Mouse (Mus musculus) lung, embryonic 14.5 days (tissue): Measurements from ENCODE around the gene Pecr. TPM values are rescaled to one million over a fixed set of nuclear protein-coding genes. Genes with fewer than 3 reads are reported as not detected.

Experiments used
- ATAC-seq: fragments of 200-750 bp; cut with Nextera tagmentation; 2 replicates; pipeline ENCODE4 v1.8.0; 2017; ENCODE audit warnings: mild to moderate bottlenecking, moderate TSS enrichment, moderate library complexity; ENCODE audit not compliant: insufficient read depth
- DNase-seq: peaks from one replicate; pipeline ENCODE4 v3.0.0-alpha.2; 2015
- H3K27ac ChIP-seq: fragments of 300-500 bp; sonication (generic); 2 replicates; pipeline ENCODE4 v1.5.1; 2014; ENCODE audit warnings: low read depth, mild to moderate bottlenecking, moderate library complexity
- H3K27me3 ChIP-seq: fragments of 300-500 bp; sonication (generic); 2 replicates; pipeline ENCODE4 v1.6.1; 2014; ENCODE audit warnings: low read length, control low read depth; ENCODE audit not compliant: insufficient read depth
- H3K36me3 ChIP-seq: fragments of 300-500 bp; sonication (generic); 2 replicates; pipeline ENCODE4 v1.6.1; 2014; ENCODE audit warnings: control low read depth; ENCODE audit not compliant: insufficient read depth
- H3K4me1 ChIP-seq: fragments of 300-500 bp; sonication (generic); 2 replicates; pipeline ENCODE4 v1.6.1; 2014; ENCODE audit warnings: antibody characterized with exemption, control low read depth; ENCODE audit not compliant: insufficient read depth
- H3K4me2 ChIP-seq: fragments of 300-500 bp; sonication (generic); 2 replicates; pipeline ENCODE4 v1.6.1; 2014; ENCODE audit warnings: mild to moderate bottlenecking
- H3K4me3 ChIP-seq: fragments of 300-500 bp; sonication (generic); 2 replicates; pipeline ENCODE4 v1.5.1; 2014; ENCODE audit warnings: low read depth, low read length
- H3K9ac ChIP-seq: fragments of 300-500 bp; sonication (generic); 2 replicates; pipeline ENCODE4 v1.6.1; 2014
- H3K9me3 ChIP-seq: fragments of 300-500 bp; sonication (generic); 2 replicates; pipeline ENCODE4 v1.6.1; 2016; ENCODE audit warnings: low read depth, low read length, control low read depth
- CTCF ChIP-seq: IDR thresholded peaks from 2 replicates; pipeline ENCODE4 v1.5.1; 2016; ENCODE audit warnings: antibody characterized with exemption, low read depth
- WGBS: fragments of 180-500 bp; shearing (Covaris S2); extraction: QIAGEN DNeasy Blood & Tissue Kit; methylation state at CpG from one replicate; pipeline ENCODE4 v1.1.7; 2014; 5-methylcytosine and 5-hydroxymethylcytosine counted together
- polyA plus RNA-seq: library from polyadenylated mRNA; unstranded; fragments of >200 nt; fragmentation: Nextera tagmentation; extraction: Ambion mirVana; gene quantifications from 2 replicates; pipeline ENCODE4 v1.2.1, GENCODE M21; 2014

Pecr gene
- 22.7 and 25.6 TPM in 2 replicates for polyA plus RNA-seq

- Histone ChIP-seq H3K4me1 (no peaks in the 10 kb centered on the region), H3K4me3 (peak within 1 kb of the TSS; percentile 59), H3K9me3 (no peaks in the 10 kb centered on the region), H3K36me3 (no peaks in the 10 kb centered on the region), H3K4me2 (peak within 1 kb of the TSS; percentile 90), H3K27me3 (no peaks in the 10 kb centered on the region), H3K27ac (peak within 1 kb of the TSS; percentile 54), H3K9ac (peak within 1 kb of the TSS; percentile 80)
- DNase-seq (peak; percentile 97), ATAC-seq (peak; percentile 99)
- TF ChIP-seq CTCF, result peak; percentile 9; the same call in 1 of the 2 replicates
- under 1% methylated on average over 30 of the region's 30 CpGs for WGBS
These were observed at the start of gene Pecr, which contains the start of gene Tmem169 for GRCm38 (mm10) chr1:72283992-72284485. Pecr (minus strand) TSS chr1:72284314. Tmem169 (plus strand) TSS chr1:72284369.

GRCm38 (mm10) chr1:72326162-72326821, 42.2 kb upstream of the Pecr start:
- H3K27ac ChIP-seq, result no peak overlapping the region
- WGBS, result 90% methylated on average over 11 of the region's 11 CpGs
- no peak for ATAC-seq
- peaks cover 56% of the 10 kb centered on the region for H3K36me3 ChIP-seq
- no peak overlapping the region for H3K9ac ChIP-seq
- no peak for TF ChIP-seq CTCF
- no peaks in the 10 kb centered on the region for H3K9me3 ChIP-seq
- no peak overlapping the region for H3K4me2 ChIP-seq
- no peaks in the 10 kb centered on the region for H3K27me3 ChIP-seq
- no peak for DNase-seq
- no peaks in the 10 kb centered on the region for H3K4me1 ChIP-seq
- no peak overlapping the region for H3K4me3 ChIP-seq

- Histone ChIP-seq H3K9ac (no peak overlapping the region), H3K9me3 (no peaks in the 10 kb centered on the region), H3K27me3 (no peaks in the 10 kb centered on the region), H3K4me2 (no peak overlapping the region), H3K4me1 (no peaks in the 10 kb centered on the region), H3K27ac (no peak overlapping the region), H3K4me3 (no peak overlapping the region), H3K36me3 (peaks cover 52% of the 10 kb centered on the region)
- ATAC-seq, result no peak
- WGBS, result 94% methylated on average over 4 of the region's 4 CpGs
- DNase-seq, result no peak
- no peak for TF ChIP-seq CTCF
These were observed 39.1 kb upstream of the Pecr start for GRCm38 (mm10) chr1:72323248-72323647.

- 85% methylated on average over 5 of the region's 5 CpGs for WGBS
- no peaks in the 10 kb centered on the region for H3K27me3 ChIP-seq
- H3K4me3 ChIP-seq, result no peak overlapping the region
- DNase-seq, result no peak
- ATAC-seq, result no peak
- no peak overlapping the region for H3K9ac ChIP-seq
- H3K4me2 ChIP-seq, result no peak overlapping the region
- H3K4me1 ChIP-seq, result no peaks in the 10 kb centered on the region
- H3K9me3 ChIP-seq, result no peaks in the 10 kb centered on the region
- H3K36me3 ChIP-seq, result peaks cover 38% of the 10 kb centered on the region
- no peak overlapping the region for H3K27ac ChIP-seq
- no peak for TF ChIP-seq CTCF
These were observed 36.6 kb upstream of the Pecr start for GRCm38 (mm10) chr1:72320759-72321158.

- no peaks in the 10 kb centered on the region for H3K9me3 ChIP-seq
- DNase-seq (no peak), ATAC-seq (no peak)
- H3K4me2 ChIP-seq, result no peak overlapping the region
- H3K9ac ChIP-seq, result no peak overlapping the region
- H3K27ac ChIP-seq, result no peak overlapping the region
- TF ChIP-seq CTCF, result no peak
- no peak overlapping the region for H3K4me3 ChIP-seq
- H3K27me3 ChIP-seq, result no peaks in the 10 kb centered on the region
- H3K36me3 ChIP-seq, result peaks cover 31% of the 10 kb centered on the region
- 54% methylated on average over 7 of the region's 7 CpGs for WGBS
- H3K4me1 ChIP-seq, result no peaks in the 10 kb centered on the region
These were observed 32.8 kb upstream of the Pecr start for GRCm38 (mm10) chr1:72316901-72317300.

GRCm38 (mm10) chr1:72316409-72316808, 32.3 kb upstream of the Pecr start:
- Histone ChIP-seq H3K9me3 (no peaks in the 10 kb centered on the region), H3K36me3 (peaks cover 36% of the 10 kb centered on the region), H3K4me3 (no peak overlapping the region), H3K27ac (no peak overlapping the region), H3K4me1 (no peaks in the 10 kb centered on the region), H3K9ac (no peak overlapping the region), H3K27me3 (no peaks in the 10 kb centered on the region), H3K4me2 (no peak overlapping the region)
- ATAC-seq (peak; percentile 49; the same call in 1 of the 2 replicates), DNase-seq (peak; percentile 47)
- TF ChIP-seq CTCF, result peak; percentile 26; the same call in 1 of the 2 replicates
- WGBS, result 52% methylated on average over 8 of the region's 8 CpGs

GRCm38 (mm10) chr1:72315447-72315846, 31.3 kb upstream of the Pecr start:
- H3K9ac ChIP-seq, result no peak overlapping the region
- no peaks in the 10 kb centered on the region for H3K27me3 ChIP-seq
- WGBS, result 82% methylated on average over 4 of the region's 4 CpGs
- DNase-seq (no peak), ATAC-seq (no peak)
- H3K36me3 ChIP-seq, result peaks cover 33% of the 10 kb centered on the region
- no peak overlapping the region for H3K27ac ChIP-seq
- no peak overlapping the region for H3K4me3 ChIP-seq
- TF ChIP-seq CTCF, result no peak
- no peaks in the 10 kb centered on the region for H3K4me1 ChIP-seq
- no peak overlapping the region for H3K4me2 ChIP-seq
- no peaks in the 10 kb centered on the region for H3K9me3 ChIP-seq
